ENCODE assay signal across 22 mouse cellular contexts in genomic region chr9:113837001-113837400, GRCm38 (mm10).
"Had no signal": no experiment of that assay in that cellular context is flagged by ENCODE, and none has a peak within 500 bp of the region (broad histone marks: within the 10 kb centered on the region; RNA-seq: fewer than 3 reads in every experiment).

No protein-coding gene starts in this region.

- H3K9me3 ChIP-seq: liver, embryonic 15.5 days; lung, embryonic 15.5 days; megakaryocyte, embryonic 14.5 days; midbrain, embryonic 13.5 days; midbrain, embryonic 15.5 days; neural tube, embryonic 13.5 days; neural tube, embryonic 15.5 days had no signal

- ATAC-seq: liver, postnatal 0 days; lung, postnatal 0 days; midbrain, embryonic 13.5 days; midbrain, embryonic 15.5 days had no signal

- H3K4me2 ChIP-seq: liver, embryonic 15.5 days; lung, embryonic 15.5 days; midbrain, embryonic 11.5 days; midbrain, embryonic 13.5 days; midbrain, embryonic 15.5 days; neural tube, embryonic 13.5 days; neural tube, embryonic 15.5 days had no signal

- H3K4me1 ChIP-seq: liver, embryonic 15.5 days; lung, embryonic 15.5 days; midbrain, embryonic 13.5 days; midbrain, embryonic 15.5 days; neural tube, embryonic 13.5 days; neural tube, embryonic 15.5 days had no signal

- H3K27ac ChIP-seq: liver, embryonic 15.5 days; lung, embryonic 15.5 days; macrophage; midbrain, embryonic 13.5 days; midbrain, embryonic 15.5 days; neural tube, embryonic 13.5 days; neural tube, embryonic 15.5 days had no signal

- DNase-seq: liver, postnatal 0 days; lung, adult 2 months; lung, postnatal 14 days; lung, postnatal 36 days; right cerebral cortex, adult 18-20 months; right cerebral cortex, postnatal 25 days; right cerebral cortex, postnatal 4 days; spleen, adult 18-20 months; thymus, adult 18-20 months; thymus, postnatal 25 days; thymus, postnatal 4 days had no signal

- H3K9ac ChIP-seq: liver, embryonic 15.5 days; liver, postnatal 0 days; lung, embryonic 15.5 days; midbrain, embryonic 13.5 days; midbrain, embryonic 15.5 days; neural tube, embryonic 13.5 days; neural tube, embryonic 15.5 days had no signal

- H3K4me3 ChIP-seq: liver, embryonic 15.5 days; lung, embryonic 15.5 days; megakaryocyte, embryonic 14.5 days; midbrain, embryonic 13.5 days; midbrain, embryonic 15.5 days; myocyte; neural tube, embryonic 13.5 days; neural tube, embryonic 15.5 days had no signal

- H3K27me3 ChIP-seq: liver, embryonic 15.5 days; lung, embryonic 15.5 days; megakaryocyte, embryonic 14.5 days; midbrain, embryonic 13.5 days; midbrain, embryonic 15.5 days; neural tube, embryonic 13.5 days; neural tube, embryonic 15.5 days had no signal
